Mouse (Mus musculus): ENCODE measurements at regions not wholly inside any gene's neighbourhood (a gene's known extent, or its start where the extent isn't known, plus 50 kb on each side); places are given as distances from the start of the nearest gene placed in this dataset.

DNA sequence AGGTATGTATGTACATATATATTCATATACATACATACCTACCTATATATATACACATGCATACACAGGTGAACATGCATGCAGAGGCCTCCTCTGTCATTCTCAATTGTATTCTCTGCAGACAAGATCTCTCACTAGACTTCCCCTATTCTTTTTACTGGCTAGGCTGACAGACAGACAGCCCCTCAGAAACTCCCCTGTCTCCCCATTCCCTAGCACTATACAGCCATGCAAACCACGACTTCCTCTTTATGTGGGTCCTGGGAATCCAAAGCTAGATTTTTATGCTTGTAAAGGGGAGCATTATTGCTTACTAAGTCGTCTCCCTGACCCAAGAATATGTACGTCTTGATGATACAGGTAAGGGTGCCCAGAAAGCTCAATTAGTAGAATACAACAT lies 86.9 kb downstream of the Fam124b start:
- DNase-seq, result no peak
- H3K4me1 ChIP-seq (ENCODE audit: control insufficient read depth, insufficient read depth, low read length), result no peaks in the 10 kb centered on the region
- no peaks in the 10 kb centered on the region for H3K36me3 ChIP-seq (ENCODE audit: control insufficient read depth, insufficient read depth, low read length)
- H3K27me3 ChIP-seq (replicated peaks; ENCODE audit: control insufficient read depth, insufficient read depth, low read length), result no peaks in the 10 kb centered on the region
- no peak overlapping the region for H3K27ac ChIP-seq (ENCODE audit: insufficient read depth, low read depth, low read length)
- H3K4me3 ChIP-seq (ENCODE audit: insufficient read depth, low read depth, low read length), result no peak overlapping the region
- WGBS, result 67% methylated on average over 3 of the region's 3 CpGs
- TF ChIP-seq POLR2A (IDR thresholded peaks at IDR 0.05; ENCODE audit: low read depth, low read length), result no peak
- TF ChIP-seq CTCF (conservative IDR thresholded peaks at IDR 0.05; ENCODE audit: insufficient read depth, insufficient read length, low read depth, low read length), result no peak

DNA sequence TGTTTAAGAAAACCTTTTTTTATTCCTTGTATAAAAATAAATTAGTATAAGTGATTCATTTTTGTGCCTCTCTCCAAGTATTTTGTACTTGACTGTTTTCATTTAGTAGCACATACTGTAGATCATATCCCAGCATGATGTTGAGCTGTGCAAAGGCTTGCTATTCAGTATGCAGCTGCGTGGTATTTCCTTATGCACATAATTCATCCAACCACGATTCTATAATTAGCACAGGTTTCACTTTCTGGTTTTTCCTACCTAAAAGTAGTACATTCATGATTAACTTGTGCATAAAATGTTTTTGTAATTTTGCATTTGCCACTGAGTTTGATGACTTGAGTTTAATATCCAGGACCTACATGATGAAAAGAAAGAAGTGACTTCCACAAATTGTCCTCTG lies 94.3 kb downstream of the Fam124b start:
- no peak overlapping the region for H3K4me3 ChIP-seq (ENCODE audit: insufficient read depth, low read depth, low read length)
- no peaks in the 10 kb centered on the region for H3K27me3 ChIP-seq (replicated peaks; ENCODE audit: control insufficient read depth, insufficient read depth, low read length)
- H3K4me1 ChIP-seq (ENCODE audit: control insufficient read depth, insufficient read depth, low read length), result no peaks in the 10 kb centered on the region
- WGBS, result 53% methylated on average over 2 of the region's 2 CpGs
- TF ChIP-seq CTCF (conservative IDR thresholded peaks at IDR 0.05; ENCODE audit: insufficient read depth, insufficient read length, low read depth, low read length) (no peak), POLR2A (IDR thresholded peaks at IDR 0.05; ENCODE audit: low read depth, low read length) (no peak)
- H3K27ac ChIP-seq (ENCODE audit: insufficient read depth, low read depth, low read length), result no peak overlapping the region
- no peaks in the 10 kb centered on the region for H3K36me3 ChIP-seq (ENCODE audit: control insufficient read depth, insufficient read depth, low read length)
- no peak for DNase-seq

DNA sequence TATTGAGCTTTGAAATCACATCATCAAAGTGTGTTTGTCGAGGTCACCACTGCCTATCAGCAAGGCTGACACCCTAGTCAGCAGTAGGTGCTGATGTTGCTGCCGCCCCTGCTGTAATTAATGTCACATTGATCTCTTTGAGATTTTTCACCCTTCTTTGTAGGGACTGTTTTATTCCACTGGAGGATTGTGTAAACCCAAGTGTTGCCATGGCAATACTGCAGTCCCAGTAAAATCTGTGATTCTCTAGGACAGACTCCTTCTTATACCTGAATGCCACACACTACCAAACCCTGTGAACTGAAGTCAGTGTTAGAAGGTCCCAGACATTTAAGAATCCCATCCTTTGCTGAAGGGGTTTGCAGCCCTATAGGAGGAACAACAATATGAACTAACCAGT lies 102.4 kb downstream of the Fam124b start:
- no peak overlapping the region for H3K4me3 ChIP-seq (ENCODE audit: insufficient read depth, low read depth, low read length)
- H3K27me3 ChIP-seq (replicated peaks; ENCODE audit: control insufficient read depth, insufficient read depth, low read length), result no peaks in the 10 kb centered on the region
- H3K36me3 ChIP-seq (ENCODE audit: control insufficient read depth, insufficient read depth, low read length), result no peaks in the 10 kb centered on the region
- 85% methylated on average over 2 of the region's 2 CpGs for WGBS
- H3K4me1 ChIP-seq (ENCODE audit: control insufficient read depth, insufficient read depth, low read length), result no peaks in the 10 kb centered on the region
- DNase-seq, result no peak
- H3K27ac ChIP-seq (ENCODE audit: insufficient read depth, low read depth, low read length), result no peak overlapping the region
- no peak for TF ChIP-seq CTCF (conservative IDR thresholded peaks at IDR 0.05; ENCODE audit: insufficient read depth, insufficient read length, low read depth, low read length)
- TF ChIP-seq POLR2A (IDR thresholded peaks at IDR 0.05; ENCODE audit: low read depth, low read length), result no peak

DNA sequence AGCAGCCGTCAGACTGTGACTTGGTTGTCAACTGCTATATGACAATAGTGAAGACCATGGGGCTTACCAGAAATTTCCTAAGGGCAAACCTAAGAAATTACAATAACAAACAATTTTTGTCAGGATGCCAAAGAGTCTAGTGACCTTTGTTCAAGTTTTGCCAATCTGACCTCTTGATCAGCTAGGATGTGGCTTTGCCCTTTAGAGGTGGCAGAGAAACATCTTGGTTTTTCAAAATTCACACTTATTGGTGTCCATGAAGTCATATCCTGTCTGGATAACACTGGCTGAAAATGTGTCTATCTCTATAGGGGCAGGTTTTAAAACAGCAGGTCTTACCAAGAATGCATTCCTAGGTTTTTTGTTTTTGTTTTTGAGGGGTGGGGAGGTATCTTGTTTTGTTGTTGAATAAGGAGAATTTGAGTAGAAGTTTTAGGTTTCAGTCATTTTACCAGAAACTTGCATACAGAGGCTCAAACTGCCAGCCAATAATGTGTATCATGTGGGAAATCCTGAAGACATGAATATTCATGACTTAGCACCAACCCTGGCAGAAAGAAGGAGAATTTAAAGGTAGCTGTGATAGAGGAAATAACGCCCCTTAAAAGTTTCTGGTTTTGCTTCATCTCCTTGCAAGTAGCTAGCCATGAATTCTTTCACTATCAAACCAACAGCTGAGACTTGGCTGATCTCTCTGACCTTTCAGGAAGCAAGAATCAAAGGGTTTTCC lies 110.4 kb downstream of the Fam124b start:
- Histone ChIP-seq H3K27me3 (replicated peaks; ENCODE audit: control insufficient read depth, insufficient read depth, low read length) (no peaks in the 10 kb centered on the region), H3K4me3 (ENCODE audit: insufficient read depth, low read depth, low read length) (no peak overlapping the region), H3K36me3 (ENCODE audit: control insufficient read depth, insufficient read depth, low read length) (no peaks in the 10 kb centered on the region), H3K27ac (ENCODE audit: insufficient read depth, low read depth, low read length) (no peak overlapping the region), H3K4me1 (ENCODE audit: control insufficient read depth, insufficient read depth, low read length) (no peaks in the 10 kb centered on the region)
- 68% methylated on average over 2 of the region's 2 CpGs for WGBS
- no peak for TF ChIP-seq CTCF (conservative IDR thresholded peaks at IDR 0.05; ENCODE audit: insufficient read depth, insufficient read length, low read depth, low read length)
- TF ChIP-seq POLR2A (IDR thresholded peaks at IDR 0.05; ENCODE audit: low read depth, low read length), result no peak
- no peak for DNase-seq

DNA sequence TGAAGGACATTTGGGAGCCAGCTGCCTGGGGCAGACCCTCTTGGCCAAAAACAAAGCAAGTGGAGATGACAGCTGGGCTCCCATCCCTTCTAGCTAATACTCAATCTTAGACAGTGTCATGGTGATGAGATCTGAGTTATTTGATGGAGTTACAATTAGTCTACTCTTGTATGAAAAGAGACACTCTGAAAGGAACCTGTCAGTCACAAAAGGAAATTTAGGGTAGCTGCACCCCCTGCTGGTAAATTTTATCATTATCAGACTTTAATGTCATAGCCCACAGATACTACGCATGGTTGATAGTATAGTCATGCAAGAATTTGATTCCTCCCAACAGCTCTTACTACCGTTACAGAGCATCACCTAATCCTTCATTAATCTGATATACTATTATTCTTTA lies 112.0 kb downstream of the Fam124b start:
- Histone ChIP-seq H3K4me1 (ENCODE audit: control insufficient read depth, insufficient read depth, low read length) (no peaks in the 10 kb centered on the region), H3K27me3 (replicated peaks; ENCODE audit: control insufficient read depth, insufficient read depth, low read length) (no peaks in the 10 kb centered on the region), H3K36me3 (ENCODE audit: control insufficient read depth, insufficient read depth, low read length) (no peaks in the 10 kb centered on the region), H3K4me3 (ENCODE audit: insufficient read depth, low read depth, low read length) (no peak overlapping the region), H3K27ac (ENCODE audit: insufficient read depth, low read depth, low read length) (no peak overlapping the region)
- WGBS, result 51% methylated on average over 2 of the region's 2 CpGs
- peak; percentile 46 for DNase-seq
- TF ChIP-seq POLR2A (IDR thresholded peaks at IDR 0.05; ENCODE audit: low read depth, low read length), result no peak
- TF ChIP-seq CTCF (conservative IDR thresholded peaks at IDR 0.05; ENCODE audit: insufficient read depth, insufficient read length, low read depth, low read length), result no peak

DNA sequence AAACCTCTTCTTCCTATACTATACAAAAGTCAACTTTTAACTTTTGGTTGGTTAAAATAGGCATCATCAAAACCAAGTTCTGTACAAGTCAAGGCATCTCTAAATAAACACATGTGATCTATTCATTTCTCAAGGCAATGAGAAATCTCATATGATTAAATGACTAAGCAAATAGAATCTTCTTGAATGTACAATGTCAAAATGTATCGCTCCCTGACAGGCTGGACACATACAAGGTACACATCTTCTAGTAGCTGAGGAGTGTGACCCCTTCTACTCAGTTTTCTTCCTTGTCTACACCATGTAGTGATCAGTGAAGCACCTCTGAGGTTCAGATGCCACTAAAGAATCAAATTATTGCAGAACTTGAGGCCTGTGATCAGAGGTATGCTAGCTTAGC lies 120.0 kb downstream of the Fam124b start:
- H3K27ac ChIP-seq (ENCODE audit: insufficient read depth, low read depth, low read length), result no peak overlapping the region
- no peaks in the 10 kb centered on the region for H3K36me3 ChIP-seq (ENCODE audit: control insufficient read depth, insufficient read depth, low read length)
- 100% methylated on average over 1 of the region's 1 CpGs for WGBS
- no peak overlapping the region for H3K4me3 ChIP-seq (ENCODE audit: insufficient read depth, low read depth, low read length)
- H3K4me1 ChIP-seq (ENCODE audit: control insufficient read depth, insufficient read depth, low read length), result no peaks in the 10 kb centered on the region
- TF ChIP-seq POLR2A (IDR thresholded peaks at IDR 0.05; ENCODE audit: low read depth, low read length), result no peak
- no peak for TF ChIP-seq CTCF (conservative IDR thresholded peaks at IDR 0.05; ENCODE audit: insufficient read depth, insufficient read length, low read depth, low read length)
- no peak for DNase-seq
- no peaks in the 10 kb centered on the region for H3K27me3 ChIP-seq (replicated peaks; ENCODE audit: control insufficient read depth, insufficient read depth, low read length)

DNA sequence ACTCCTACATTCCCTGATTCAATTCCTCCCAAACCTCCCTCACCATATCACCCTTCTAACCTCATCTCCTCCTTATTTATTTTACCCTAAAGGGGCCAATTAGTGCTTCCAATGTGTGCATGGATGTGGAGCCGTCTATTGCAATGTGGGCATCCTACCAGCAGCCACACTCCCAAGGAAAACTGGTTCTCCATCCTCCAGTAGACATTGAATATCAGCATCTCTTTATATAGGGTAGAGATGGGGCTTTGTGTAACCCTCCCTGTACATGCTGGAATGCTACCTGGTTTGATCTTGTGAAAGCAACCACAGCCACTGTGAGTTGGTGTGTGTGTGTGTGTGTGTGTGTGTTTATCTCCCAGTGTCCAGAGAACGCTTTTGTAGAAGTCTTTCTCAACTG lies 126.5 kb downstream of the Fam124b start:
- H3K36me3 ChIP-seq (ENCODE audit: control insufficient read depth, insufficient read depth, low read length), result no peaks in the 10 kb centered on the region
- WGBS, result 76% methylated on average over 2 of the region's 2 CpGs
- DNase-seq, result no peak
- no peak for TF ChIP-seq CTCF (conservative IDR thresholded peaks at IDR 0.05; ENCODE audit: insufficient read depth, insufficient read length, low read depth, low read length)
- no peak for TF ChIP-seq POLR2A (IDR thresholded peaks at IDR 0.05; ENCODE audit: low read depth, low read length)
- H3K4me3 ChIP-seq (ENCODE audit: insufficient read depth, low read depth, low read length), result no peak overlapping the region
- H3K27me3 ChIP-seq (replicated peaks; ENCODE audit: control insufficient read depth, insufficient read depth, low read length), result no peaks in the 10 kb centered on the region
- no peak overlapping the region for H3K27ac ChIP-seq (ENCODE audit: insufficient read depth, low read depth, low read length)
- H3K4me1 ChIP-seq (ENCODE audit: control insufficient read depth, insufficient read depth, low read length), result no peaks in the 10 kb centered on the region

All from kidney, adult 2 months (tissue).